ENCODE assay signal across 14 mouse cellular contexts in genomic region chr11:18396397-18396796, GRCm38 (mm10).
DNase-seq lines count a peak whose midpoint lies in the region; ATAC-seq and TF ChIP-seq lines count a peak whose summit lies in the region.
"Had no signal": no experiment of that assay in that cellular context is flagged by ENCODE, and none has a peak within 500 bp of the region (broad histone marks: within the 10 kb centered on the region; RNA-seq: fewer than 3 reads in every experiment).

No protein-coding gene starts in this region.

- peak; percentile 72 for ATAC-seq in neural tube, embryonic 13.5 days (ENCODE audit: low read depth)

- DNase-seq in embryo, embryonic 10 days (ENCODE audit: low spot score): peak; percentile 11
- no peak for DNase-seq in embryo, embryonic 9.5 days (ENCODE audit: extremely low spot score)
- peak; percentile 3 for DNase-seq in kidney, postnatal 14 days
- no peak for DNase-seq in kidney, adult 2 months
- DNase-seq in forelimb bud, embryonic 11.5 days (ENCODE audit: low read depth, low spot score): peak; percentile 43
- no peak for DNase-seq in left cerebral cortex, postnatal 14 days (ENCODE audit: low spot score in 2 of 2)
- no peak for DNase-seq in gastrocnemius, postnatal 36 days
- DNase-seq: cerebellum, adult 9-11 months; liver; lung, adult 2 months had no signal

- no peak overlapping the region for H3K27ac ChIP-seq in kidney, adult 2 months (ENCODE audit: insufficient read depth, low read depth, low read length)
- H3K27ac ChIP-seq in neural tube, embryonic 13.5 days (replicated peaks): peak overlapping the region; percentile 63
- H3K27ac ChIP-seq: embryonic facial prominence, embryonic 15.5 days; heart, embryonic 13.5 days; left cerebral cortex, adult 2 months had no signal

- H3K9me3 ChIP-seq in neural tube, embryonic 13.5 days: no peaks in the 10 kb centered on the region
- H3K9me3 ChIP-seq: embryonic facial prominence, embryonic 15.5 days; heart, embryonic 13.5 days had no signal

- no peak for TF ChIP-seq CTCF in kidney, adult 2 months (conservative IDR thresholded peaks at IDR 0.05; ENCODE audit: insufficient read depth, insufficient read length, low read depth, low read length)

- H3K4me3 ChIP-seq in kidney, adult 2 months (ENCODE audit: insufficient read depth, low read depth, low read length): no peak overlapping the region
- H3K4me3 ChIP-seq in neural tube, embryonic 13.5 days: no peak overlapping the region
- H3K4me3 ChIP-seq: embryonic facial prominence, embryonic 15.5 days; heart, embryonic 13.5 days; left cerebral cortex, adult 2 months had no signal

- no peak overlapping the region for H3K4me2 ChIP-seq in neural tube, embryonic 13.5 days
- H3K4me2 ChIP-seq: embryonic facial prominence, embryonic 15.5 days; heart, embryonic 13.5 days had no signal

- H3K9ac ChIP-seq in neural tube, embryonic 13.5 days: no peak overlapping the region
- H3K9ac ChIP-seq: embryonic facial prominence, embryonic 15.5 days; heart, embryonic 13.5 days had no signal

- no peak for TF ChIP-seq POLR2A in kidney, adult 2 months (IDR thresholded peaks at IDR 0.05; ENCODE audit: low read depth, low read length)

- intact Hi-C loops in left cerebral cortex, postnatal 14 days (cut with DNase I): no loop called here
- intact Hi-C loops in gastrocnemius, postnatal 36 days (cut with DNase I): no loop called here

- WGBS in kidney, adult 2 months: 47% methylated on average over 6 of the region's 6 CpGs
- 29% methylated on average over 6 of the region's 6 CpGs for WGBS in neural tube, embryonic 13.5 days

- no peaks in the 10 kb centered on the region for H3K36me3 ChIP-seq in kidney, adult 2 months (ENCODE audit: control insufficient read depth, insufficient read depth, low read length)
- H3K36me3 ChIP-seq in neural tube, embryonic 13.5 days: no peaks in the 10 kb centered on the region
- H3K36me3 ChIP-seq: embryonic facial prominence, embryonic 15.5 days; heart, embryonic 13.5 days had no signal

- H3K27me3 ChIP-seq in kidney, adult 2 months (replicated peaks; ENCODE audit: control insufficient read depth, insufficient read depth, low read length): no peaks in the 10 kb centered on the region; the same call in 1 of the 2 replicates
- no peaks in the 10 kb centered on the region for H3K27me3 ChIP-seq in neural tube, embryonic 13.5 days
- H3K27me3 ChIP-seq: embryonic facial prominence, embryonic 15.5 days; heart, embryonic 13.5 days had no signal

- no peaks in the 10 kb centered on the region for H3K4me1 ChIP-seq in kidney, adult 2 months (ENCODE audit: control insufficient read depth, insufficient read depth, low read length)
- H3K4me1 ChIP-seq in neural tube, embryonic 13.5 days (replicated peaks): peaks cover 11% of the 10 kb centered on the region
- H3K4me1 ChIP-seq: heart, embryonic 13.5 days had no signal

Comparison
In these comparisons a context has a peak if more than half of its experiments do, and no peak if none do; other contexts are left out.
1. DNase-seq: peak in embryo, embryonic 10 days (single experiment), kidney, postnatal 14 days (single experiment) and forelimb bud, embryonic 11.5 days (single experiment); none in embryo, embryonic 9.5 days (single experiment), kidney, adult 2 months (single experiment), left cerebral cortex, postnatal 14 days (0 of 2) and gastrocnemius, postnatal 36 days (0 of 2).